Mouse (Mus musculus): Measurements from ENCODE around the gene Rabl2. TPM values are rescaled to one million over a fixed set of nuclear protein-coding genes. Genes with fewer than 3 reads are reported as not detected.
A peak's percentile ranks its signal among the peaks of the same experiment; 100 is the strongest.

Rabl2 gene
- polyA plus RNA-seq (2015; fragmentation: Nextera tagmentation; extraction: Ambion mirVana), result 81.8 and 91.8 TPM in 2 replicates

- Histone ChIP-seq H3K27ac (ENCODE audit: low read depth, low read length) (peak within 1 kb of the TSS; percentile 79), H3K9me3 (ENCODE audit: control insufficient read depth, low read length) (no peaks in the 10 kb centered on the region), H3K4me2 (ENCODE audit: low read length) (peak within 1 kb of the TSS; percentile 76), H3K27me3 (replicated peaks; ENCODE audit: control insufficient read depth, insufficient read depth, low read length) (no peaks in the 10 kb centered on the region), H3K4me1 (ENCODE audit: control insufficient read depth, insufficient read depth, low read depth, low read length) (peaks cover 14% of the 10 kb centered on the region), H3K4me3 (ENCODE audit: low read length) (peak within 1 kb of the TSS; percentile 58), H3K9ac (ENCODE audit: low read depth, low read length) (peak within 1 kb of the TSS; percentile 69), H3K36me3 (ENCODE audit: control insufficient read depth, insufficient read depth, low read length) (no peaks in the 10 kb centered on the region)
- ATAC-seq, result peak; percentile 97
- WGBS, result under 1% methylated on average over 35 of the region's 35 CpGs
These were observed at the start of gene Rabl2 for GRCm38 (mm10) chr15:89591723-89592455. Gene Rabl2, minus strand, starts transcription at chr15:89591923.

DNA sequence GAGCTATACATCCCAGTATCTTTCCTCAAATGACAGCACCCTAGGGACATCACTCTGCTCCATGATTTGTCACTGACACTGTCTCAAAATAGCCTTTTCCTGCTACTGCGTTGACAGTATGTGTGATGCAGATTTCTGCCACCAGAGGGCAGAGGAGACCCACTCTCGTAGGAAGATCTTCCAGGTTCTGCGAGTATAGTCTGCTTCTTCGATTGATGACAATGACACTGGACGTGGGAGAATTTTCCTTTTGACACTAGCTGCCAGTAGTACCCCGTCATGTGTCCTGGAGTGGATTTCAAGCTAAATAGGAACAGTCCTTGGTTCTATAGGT lies 31.9 kb upstream of the Rabl2 start:
- no peak overlapping the region; the same call in 1 of the 2 replicates for H3K4me2 ChIP-seq (ENCODE audit: low read length)
- H3K9ac ChIP-seq (ENCODE audit: low read depth, low read length), result no peak overlapping the region
- no peaks in the 10 kb centered on the region; the same call in 1 of the 2 replicates for H3K9me3 ChIP-seq (ENCODE audit: control insufficient read depth, low read length)
- no peaks in the 10 kb centered on the region for H3K36me3 ChIP-seq (ENCODE audit: control insufficient read depth, insufficient read depth, low read length)
- H3K4me3 ChIP-seq (ENCODE audit: low read length), result no peak overlapping the region
- ATAC-seq, result peak; percentile 42; the same call in 1 of the 2 replicates
- no peaks in the 10 kb centered on the region for H3K27me3 ChIP-seq (replicated peaks; ENCODE audit: control insufficient read depth, insufficient read depth, low read length)
- H3K27ac ChIP-seq (ENCODE audit: low read depth, low read length), result no peak overlapping the region
- 6% methylated on average over 6 of the region's 6 CpGs for WGBS
- H3K4me1 ChIP-seq (ENCODE audit: control insufficient read depth, insufficient read depth, low read depth, low read length), result no peaks in the 10 kb centered on the region

GRCm38 (mm10) chr15:89622959-89623625 lies 31.4 kb upstream of the Rabl2 start:
- Histone ChIP-seq H3K27me3 (replicated peaks; ENCODE audit: control insufficient read depth, insufficient read depth, low read length) (no peaks in the 10 kb centered on the region), H3K9ac (ENCODE audit: low read depth, low read length) (no peak overlapping the region), H3K27ac (ENCODE audit: low read depth, low read length) (no peak overlapping the region), H3K4me3 (ENCODE audit: low read length) (no peak overlapping the region), H3K4me2 (ENCODE audit: low read length) (no peak overlapping the region), H3K9me3 (ENCODE audit: control insufficient read depth, low read length) (no peaks in the 10 kb centered on the region; the same call in 1 of the 2 replicates), H3K36me3 (ENCODE audit: control insufficient read depth, insufficient read depth, low read length) (no peaks in the 10 kb centered on the region), H3K4me1 (ENCODE audit: control insufficient read depth, insufficient read depth, low read depth, low read length) (no peaks in the 10 kb centered on the region)
- ATAC-seq, result no peak
- 64% methylated on average over 5 of the region's 5 CpGs for WGBS

DNA sequence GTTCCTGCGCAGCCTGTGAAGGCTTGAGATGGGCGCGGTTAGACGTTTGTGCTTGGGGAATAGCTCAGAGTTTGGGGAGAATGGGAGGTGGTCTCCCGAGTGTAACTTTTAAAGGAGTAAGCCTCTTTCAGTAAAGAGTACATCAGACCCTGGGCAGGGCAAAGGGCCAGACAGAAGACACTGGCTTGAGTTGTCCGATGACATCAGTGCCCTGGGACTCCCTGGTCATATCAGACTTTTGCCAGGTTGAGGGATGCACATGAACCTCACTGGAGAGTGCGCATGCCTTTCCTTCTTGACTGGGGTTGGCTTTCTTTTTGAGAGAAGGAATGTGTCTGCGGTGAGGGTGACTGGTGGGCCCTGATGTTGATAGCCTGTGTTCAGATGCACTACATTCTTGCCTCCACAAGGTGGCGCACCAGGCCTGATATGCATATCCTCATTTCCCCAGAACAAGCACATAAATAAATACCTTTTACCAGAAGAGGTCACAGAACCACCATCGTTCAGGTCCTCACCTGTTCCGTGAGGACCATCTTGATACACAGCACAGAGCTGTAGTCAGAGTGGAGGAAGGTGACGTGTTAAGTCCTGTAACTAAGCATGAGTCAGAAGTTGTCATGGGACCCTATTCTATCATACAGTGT lies 30.7 kb upstream of the Rabl2 start:
- H3K27me3 ChIP-seq (replicated peaks; ENCODE audit: control insufficient read depth, insufficient read depth, low read length), result no peaks in the 10 kb centered on the region
- H3K4me2 ChIP-seq (ENCODE audit: low read length), result no peak overlapping the region
- H3K4me1 ChIP-seq (ENCODE audit: control insufficient read depth, insufficient read depth, low read depth, low read length), result no peaks in the 10 kb centered on the region
- whole genome bisulfite sequencing, result 69% methylated on average over 12 of the region's 12 CpGs
- H3K36me3 ChIP-seq (ENCODE audit: control insufficient read depth, insufficient read depth, low read length), result no peaks in the 10 kb centered on the region
- H3K27ac ChIP-seq (ENCODE audit: low read depth, low read length), result no peak overlapping the region
- H3K4me3 ChIP-seq (ENCODE audit: low read length), result no peak overlapping the region
- 0 out of 2 replicates have a peak, but pooled peaks have one; percentile 30 for ATAC-seq
- no peak overlapping the region for H3K9ac ChIP-seq (ENCODE audit: low read depth, low read length)
- no peaks in the 10 kb centered on the region; the same call in 1 of the 2 replicates for H3K9me3 ChIP-seq (ENCODE audit: control insufficient read depth, low read length)

DNA sequence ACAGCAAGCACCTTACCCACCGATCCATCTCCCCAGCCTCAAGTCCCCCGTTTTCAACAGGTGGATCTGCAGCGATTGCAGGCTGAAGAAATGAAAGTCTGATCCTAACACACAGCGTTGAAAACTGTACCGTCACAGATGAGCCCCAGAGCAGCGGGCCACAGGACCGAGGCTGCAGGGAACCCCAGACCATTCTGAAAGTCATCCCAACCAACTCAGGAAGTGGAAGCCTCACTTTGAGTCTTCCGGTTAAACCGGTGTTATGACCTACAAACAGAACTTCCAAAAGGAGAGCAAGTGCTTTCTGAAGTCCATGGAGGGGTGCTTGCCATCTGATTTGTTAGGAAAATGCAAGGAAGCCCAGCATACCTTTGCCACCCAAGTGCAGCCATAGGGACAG lies 16.2 kb upstream of the Rabl2 start:
- Histone ChIP-seq H3K27ac (ENCODE audit: low read depth, low read length) (no peak overlapping the region), H3K27me3 (replicated peaks; ENCODE audit: control insufficient read depth, insufficient read depth, low read length) (no peaks in the 10 kb centered on the region), H3K9me3 (ENCODE audit: control insufficient read depth, low read length) (no peaks in the 10 kb centered on the region), H3K4me3 (ENCODE audit: low read length) (no peak overlapping the region), H3K36me3 (ENCODE audit: control insufficient read depth, insufficient read depth, low read length) (no peaks in the 10 kb centered on the region), H3K4me1 (ENCODE audit: control insufficient read depth, insufficient read depth, low read depth, low read length) (no peaks in the 10 kb centered on the region), H3K4me2 (ENCODE audit: low read length) (no peak overlapping the region), H3K9ac (ENCODE audit: low read depth, low read length) (no peak overlapping the region)
- 87% methylated on average over 9 of the region's 9 CpGs for WGBS
- ATAC-seq, result no peak

GRCm38 (mm10) chr15:89607480-89607879 lies 15.8 kb upstream of the Rabl2 start:
- no peaks in the 10 kb centered on the region for H3K27me3 ChIP-seq (replicated peaks; ENCODE audit: control insufficient read depth, insufficient read depth, low read length)
- H3K4me2 ChIP-seq (ENCODE audit: low read length), result no peak overlapping the region
- H3K9me3 ChIP-seq (ENCODE audit: control insufficient read depth, low read length), result no peaks in the 10 kb centered on the region
- ATAC-seq, result no peak
- no peak overlapping the region for H3K27ac ChIP-seq (ENCODE audit: low read depth, low read length)
- H3K36me3 ChIP-seq (ENCODE audit: control insufficient read depth, insufficient read depth, low read length), result no peaks in the 10 kb centered on the region
- 90% methylated on average over 8 of the region's 8 CpGs for WGBS
- H3K9ac ChIP-seq (ENCODE audit: low read depth, low read length), result no peak overlapping the region
- no peak overlapping the region for H3K4me3 ChIP-seq (ENCODE audit: low read length)
- H3K4me1 ChIP-seq (ENCODE audit: control insufficient read depth, insufficient read depth, low read depth, low read length), result no peaks in the 10 kb centered on the region

DNA sequence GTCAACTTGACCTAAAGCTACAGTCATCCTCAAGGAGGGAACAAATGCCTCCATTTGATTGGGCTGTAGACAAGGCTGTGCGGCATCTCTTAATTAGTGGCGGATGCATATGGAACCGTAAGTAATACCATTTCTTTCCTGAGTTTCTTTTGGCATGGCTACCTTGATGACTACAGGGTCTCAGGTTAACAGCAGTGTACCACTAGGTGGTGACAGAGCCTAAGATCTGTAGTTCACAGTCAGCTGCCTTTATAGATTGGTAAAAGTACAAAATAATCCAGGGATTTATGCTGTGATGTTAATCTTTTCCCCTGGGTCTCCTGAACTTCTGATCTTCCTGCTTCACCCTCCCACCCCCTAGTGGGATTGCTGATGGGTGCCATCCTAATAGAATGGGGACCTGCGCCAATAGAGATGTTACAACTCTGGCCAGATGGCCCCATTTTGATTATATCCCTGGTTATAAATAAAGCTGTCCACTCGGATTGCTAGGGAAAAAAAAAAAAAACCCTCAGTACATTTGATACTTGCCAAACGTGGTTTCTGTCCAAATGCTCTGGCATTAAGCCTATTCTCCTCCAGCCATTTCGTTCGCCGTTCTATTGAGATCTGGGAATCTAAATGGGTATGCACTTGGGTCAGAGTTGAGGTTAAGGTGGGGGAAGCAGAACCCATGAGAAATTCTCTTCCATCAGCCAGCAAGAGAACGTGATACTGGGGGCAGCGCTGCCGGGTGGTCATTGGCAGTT lies 14.3 kb upstream of the Rabl2 start:
- Histone ChIP-seq H3K27ac (ENCODE audit: low read depth, low read length) (no peak overlapping the region), H3K36me3 (ENCODE audit: control insufficient read depth, insufficient read depth, low read length) (no peaks in the 10 kb centered on the region), H3K4me1 (ENCODE audit: control insufficient read depth, insufficient read depth, low read depth, low read length) (no peaks in the 10 kb centered on the region), H3K4me3 (ENCODE audit: low read length) (no peak overlapping the region), H3K9me3 (ENCODE audit: control insufficient read depth, low read length) (no peaks in the 10 kb centered on the region), H3K9ac (ENCODE audit: low read depth, low read length) (no peak overlapping the region), H3K4me2 (ENCODE audit: low read length) (no peak overlapping the region), H3K27me3 (replicated peaks; ENCODE audit: control insufficient read depth, insufficient read depth, low read length) (no peaks in the 10 kb centered on the region)
- WGBS, result 73% methylated on average over 12 of the region's 12 CpGs
- no peak for ATAC-seq

DNA sequence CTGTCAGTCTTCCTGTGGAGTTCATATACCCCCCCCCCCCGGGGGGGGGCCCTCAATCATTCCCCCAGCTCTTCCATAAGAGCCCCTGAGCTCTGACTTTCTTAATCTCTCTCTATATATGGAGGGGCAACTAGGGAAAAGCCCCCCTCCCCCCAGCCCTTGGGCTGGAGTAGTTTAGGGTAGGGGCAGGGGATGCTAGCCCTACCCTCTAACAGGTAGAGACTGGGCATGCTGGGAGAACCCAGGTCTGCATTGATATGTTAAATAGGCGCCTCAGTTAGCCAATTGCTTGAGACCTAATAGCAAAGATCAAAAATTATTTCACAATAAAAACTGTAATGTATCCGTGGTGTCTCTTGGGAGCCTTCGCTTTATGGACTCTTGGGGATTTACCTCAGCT lies 825 bp upstream of the Rabl2 start:
- no peaks in the 10 kb centered on the region for H3K36me3 ChIP-seq (ENCODE audit: control insufficient read depth, insufficient read depth, low read length)
- H3K27me3 ChIP-seq (replicated peaks; ENCODE audit: control insufficient read depth, insufficient read depth, low read length), result no peaks in the 10 kb centered on the region
- ATAC-seq, result peak; percentile 38
- WGBS, result 50% methylated on average over 4 of the region's 4 CpGs
- peak overlapping the region; percentile 76 for H3K4me2 ChIP-seq (ENCODE audit: low read length)
- H3K9ac ChIP-seq (ENCODE audit: low read depth, low read length), result no peak overlapping the region
- H3K4me1 ChIP-seq (ENCODE audit: control insufficient read depth, insufficient read depth, low read depth, low read length), result peaks cover 14% of the 10 kb centered on the region
- H3K9me3 ChIP-seq (ENCODE audit: control insufficient read depth, low read length), result no peaks in the 10 kb centered on the region
- no peak overlapping the region for H3K27ac ChIP-seq (ENCODE audit: low read depth, low read length)
- H3K4me3 ChIP-seq (ENCODE audit: low read length), result peak overlapping the region; percentile 58
